Mouse (Mus musculus) left cerebral cortex, adult 6 months (tissue): ENCODE results near the gene Exd2. TPM values are rescaled to one million over a fixed set of nuclear protein-coding genes. Genes with fewer than 3 reads are reported as not detected.

Experiments used
- long read RNA-seq, 2 experiments: library from polyadenylated mRNA; unstranded; transcript quantifications; one replicate each; pipeline ENCODE4 v2.0.0; 2019 to 2020
- polyA plus RNA-seq: library from polyadenylated mRNA; unstranded; fragments of <200 nt; fragmentation: Nextera tagmentation; gene quantifications from 2 replicates; pipeline ENCODE4 v1.2.3, GENCODE M21; 2021

Gene Exd2
- 45.3 and 48.4 TPM in 2 replicates for polyA plus RNA-seq
- long read RNA-seq, experiment 1, full-length matches to known transcripts = 446 of 560 reads
- long read RNA-seq, experiment 1, partial matches to known transcripts = 37 of 560 reads
- long read RNA-seq, experiment 1, other reads (novel, unspliced or antisense) = 77 of 560 reads
- long read RNA-seq, experiment 2, full-length matches to known transcripts = 42 of 69 reads
- long read RNA-seq, experiment 2, partial matches to known transcripts = 17 of 69 reads
- long read RNA-seq, experiment 2, other reads (novel, unspliced or antisense) = 10 of 69 reads

DNA sequence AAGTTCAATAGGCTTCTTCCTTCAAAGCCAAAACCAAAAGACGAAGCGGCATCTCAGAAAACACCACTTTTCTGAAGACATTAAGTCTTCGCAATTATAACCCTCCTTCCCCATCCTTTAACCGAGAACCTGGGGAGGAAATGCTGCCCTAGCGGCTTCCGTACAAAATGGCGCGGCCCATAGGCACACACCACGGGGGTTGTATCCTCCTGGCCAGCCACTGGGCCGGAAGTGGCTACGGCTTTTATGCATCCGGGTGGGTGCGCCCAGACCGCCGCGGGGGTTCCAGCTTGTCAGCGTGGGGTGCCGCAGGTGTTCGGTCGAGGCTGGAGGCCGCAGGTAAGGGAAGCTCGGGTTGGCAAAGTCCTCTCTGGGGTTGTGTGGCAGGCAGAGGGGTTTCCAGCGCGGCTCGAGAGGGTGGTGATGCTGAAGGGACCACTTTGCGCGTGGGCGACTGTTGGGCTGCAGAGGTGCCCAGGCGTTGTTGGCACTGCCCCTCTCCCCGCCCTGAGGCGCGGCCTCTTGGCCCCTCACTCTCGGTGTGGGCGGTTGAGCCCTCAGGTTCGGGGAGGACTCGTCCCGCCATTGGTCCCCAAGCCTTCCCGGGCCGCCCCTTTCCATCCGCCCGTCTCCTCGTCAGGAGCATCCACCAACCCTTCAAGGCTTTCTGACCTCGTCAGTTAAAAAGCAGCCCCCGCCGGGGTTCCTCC lies at the start of gene Exd2:
Exd2 (plus strand) TSS at position 154 of the 710 bp plus-strand sequence.

GRCm38 (mm10) chr12:80436336-80436976 lies 26.4 kb upstream of the Exd2 start, which contains the start of gene Dcaf5:
Gene Dcaf5, minus strand, starts transcription at chr12:80436601.

GRCm38 (mm10) chr12:80517977-80518376 lies 55.1 kb downstream of the Exd2 start, which contains the start of gene Galnt16:
Gene Galnt16, plus strand, starts transcription at chr12:80518277.

Other genes starting within 250 kb of the Exd2 start
- 3.2 and 10.4 TPM in 2 replicates for gene Actn1, start 202.7 kb upstream of the Exd2 start, polyA plus RNA-seq
- gene Dcaf5, start 26.5 kb upstream of the Exd2 start, polyA plus RNA-seq = 12.9 and 15.9 TPM in 2 replicates
- gene Galnt16, start 55.2 kb downstream of the Exd2 start, polyA plus RNA-seq = 22.0 and 22.1 TPM in 2 replicates
- gene Slc39a9, start 180.8 kb downstream of the Exd2 start, polyA plus RNA-seq = 19.7 and 24.0 TPM in 2 replicates
- gene Erh, start 181.2 kb downstream of the Exd2 start, polyA plus RNA-seq = 160 and 244 TPM in 2 replicates
- gene Plekhd1, start 229.5 kb downstream of the Exd2 start, polyA plus RNA-seq = 0.77 and 1.6 TPM in 2 replicates